Mouse (Mus musculus) spleen, postnatal 14 days (tissue): ENCODE measurements around the gene Chil1.
A peak's percentile ranks its signal among the peaks of the same experiment; 100 is the strongest.

Experiments
- DNase-seq, 2 experiments: peaks; one replicate each; pipeline ENCODE4 v3.0.0; 2021 to 2022; ENCODE audit warnings: low spot score in 2 of 2

The Chil1 gene

DNA sequence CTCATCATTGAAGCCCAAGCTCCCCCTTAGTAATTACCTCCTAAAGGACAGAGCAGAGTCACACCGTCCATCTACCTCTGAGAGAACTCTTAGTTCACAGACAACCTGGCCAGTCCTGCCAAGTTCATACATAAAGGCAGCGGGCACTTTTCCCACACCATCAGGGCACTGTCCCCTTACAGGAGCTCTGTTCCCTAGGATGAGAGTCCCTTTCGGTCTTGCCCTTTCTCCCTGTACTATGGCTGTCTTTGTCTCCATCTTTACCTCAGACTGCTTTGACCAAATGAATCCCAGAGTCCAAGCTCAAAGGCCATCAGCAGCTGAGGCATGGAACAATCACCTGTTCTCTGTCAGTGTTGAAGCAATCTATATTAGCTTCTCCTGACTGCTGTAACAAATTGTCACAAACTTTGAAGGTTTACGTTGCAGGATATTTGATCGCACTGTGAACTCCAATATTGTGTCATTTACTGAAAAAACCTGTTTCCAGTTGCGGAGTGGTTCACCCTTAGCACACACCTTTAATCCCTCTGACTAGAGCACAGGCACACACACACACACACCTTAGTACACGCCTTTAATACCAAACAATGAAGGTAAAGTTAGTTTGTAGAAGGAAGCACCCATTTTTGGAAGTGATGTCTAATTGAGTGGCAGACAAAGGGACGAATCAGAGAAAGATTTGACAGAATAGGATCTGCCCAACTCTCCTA lies 12.8 kb upstream of the Chil1 start:
- no peak for DNase-seq

DNA sequence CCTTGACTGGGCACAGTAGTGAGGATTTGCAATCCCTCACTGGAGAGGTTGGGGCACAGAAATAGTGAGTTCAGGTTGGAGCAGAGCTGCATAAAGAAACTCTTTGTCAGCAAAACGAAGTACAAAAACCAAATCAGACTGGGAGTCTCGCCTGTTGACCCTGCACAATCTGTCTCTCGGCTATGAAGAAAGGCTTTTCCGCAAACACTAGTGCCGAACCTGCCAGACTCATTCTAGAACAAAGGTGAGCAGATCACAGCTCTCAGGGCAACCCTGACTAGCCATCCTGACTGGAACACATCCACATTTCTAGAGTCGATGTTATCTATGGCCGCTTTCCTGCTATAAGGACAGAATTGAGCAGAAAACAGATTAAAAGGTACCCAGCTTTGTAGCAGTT lies 8.9 kb upstream of the Chil1 start:
- DNase-seq, result no peak

DNA sequence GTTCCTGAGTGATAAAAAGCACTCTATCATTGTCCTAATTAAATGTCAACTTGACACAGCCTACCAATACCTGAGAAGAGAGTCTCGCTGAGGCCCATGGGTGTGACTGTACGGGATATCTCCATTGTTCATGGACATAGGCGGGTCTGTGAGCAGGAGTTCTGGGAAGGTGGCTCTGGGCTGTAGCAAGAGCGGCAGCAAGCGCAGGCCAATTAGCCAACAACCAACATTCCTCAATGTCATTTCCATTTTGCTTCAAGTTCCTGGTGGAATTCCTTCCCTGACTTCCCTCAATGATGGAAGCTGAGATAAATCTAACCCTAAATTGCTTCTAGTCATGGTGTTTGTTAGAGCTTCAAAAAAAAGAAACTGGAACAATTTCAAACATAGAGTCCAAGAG lies 4.0 kb upstream of the Chil1 start:
- no peak for DNase-seq

DNA sequence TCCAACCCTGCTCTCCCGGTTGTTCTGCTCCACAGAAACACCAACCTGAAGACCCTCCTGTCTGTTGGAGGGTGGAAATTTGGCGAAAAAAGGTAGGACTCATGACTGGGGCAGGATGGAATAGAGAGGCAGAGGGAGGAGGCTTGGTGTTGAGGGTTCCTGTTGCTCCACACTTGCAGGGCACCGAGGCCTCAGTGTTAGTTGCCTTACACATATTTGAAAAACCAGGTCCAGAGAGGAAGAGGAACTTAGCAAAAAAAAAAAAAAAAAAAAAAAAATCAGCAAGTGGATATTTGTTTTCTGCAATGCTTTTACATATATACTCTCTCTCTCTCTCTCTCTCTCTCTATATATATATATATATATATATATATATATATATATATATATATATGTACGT lies 2.1 kb downstream of the Chil1 start:
- DNase-seq, result no peak

DNA sequence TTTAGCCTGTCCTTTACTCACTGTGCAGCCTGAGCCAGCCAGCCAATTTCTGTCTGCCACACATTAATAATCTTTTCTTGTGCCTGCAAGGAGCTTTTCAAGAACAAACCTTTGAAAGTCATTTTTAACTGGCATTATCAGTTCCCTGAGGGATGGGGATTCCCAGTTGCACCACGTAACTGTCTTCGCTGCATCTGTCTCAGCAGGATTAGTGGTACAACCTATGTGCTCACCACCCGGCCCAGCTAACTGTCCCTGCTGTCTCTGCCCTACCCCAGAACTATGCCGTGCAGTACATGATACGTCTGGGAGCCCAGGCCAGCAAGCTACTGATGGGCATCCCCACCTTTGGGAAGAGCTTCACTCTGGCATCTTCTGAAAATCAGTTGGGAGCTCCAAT lies 6.2 kb downstream of the Chil1 start:
- no peak for DNase-seq

DNA sequence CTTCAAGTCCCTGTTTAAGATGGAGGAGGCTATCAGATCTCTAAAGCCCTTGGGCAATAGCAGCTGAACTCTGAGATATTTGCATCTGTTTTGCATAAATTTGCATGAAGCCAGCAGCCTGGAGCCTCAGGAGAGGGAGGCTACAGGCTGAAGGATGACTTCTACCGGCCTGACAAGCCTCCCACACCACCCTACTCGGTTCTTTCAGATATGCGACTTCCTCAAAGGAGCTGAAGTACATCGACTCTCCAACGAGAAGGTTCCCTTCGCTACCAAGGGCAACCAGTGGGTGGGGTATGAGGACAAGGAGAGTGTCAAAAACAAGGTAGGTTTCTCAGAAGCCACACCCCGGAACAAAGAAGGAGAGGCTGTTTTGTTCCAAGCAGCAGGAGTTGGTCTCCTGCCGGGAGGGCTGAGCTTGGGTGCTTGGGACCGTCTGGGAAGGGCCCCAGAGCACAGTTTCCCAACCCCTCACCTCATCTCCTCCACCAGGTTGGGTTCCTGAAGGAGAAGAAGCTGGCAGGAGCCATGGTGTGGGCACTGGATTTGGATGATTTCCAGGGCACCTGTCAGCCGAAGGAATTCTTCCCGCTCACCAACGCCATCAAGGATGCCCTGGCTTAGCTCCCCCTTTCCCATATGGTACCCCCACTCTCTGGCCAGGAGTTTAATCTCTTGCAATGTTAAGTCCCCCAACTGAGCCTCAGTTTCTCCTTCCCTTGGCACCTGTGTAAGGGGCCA lies 7.2 kb downstream of the Chil1 start:
- DNase-seq, result no peak

DNA sequence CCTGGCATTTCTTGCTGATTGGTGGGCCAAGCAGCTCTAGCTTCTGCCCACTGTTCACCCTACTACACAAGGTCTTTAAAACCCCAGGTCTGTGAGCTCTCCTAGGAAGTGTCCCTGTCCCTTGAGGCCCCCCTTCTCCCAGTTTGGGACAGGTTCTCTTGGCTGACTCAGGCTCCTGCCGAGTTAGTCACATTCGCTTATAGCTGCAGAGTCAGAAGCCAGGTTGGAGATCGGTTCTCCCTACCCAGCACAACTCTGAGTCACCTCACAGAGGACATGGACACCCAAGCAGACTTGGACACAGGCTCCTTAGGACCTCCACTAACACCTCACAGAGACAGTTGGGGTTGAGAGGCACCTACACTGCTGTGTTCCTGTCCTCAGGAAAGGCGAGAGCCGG lies 9.2 kb downstream of the Chil1 start:
- no peak for DNase-seq

DNA sequence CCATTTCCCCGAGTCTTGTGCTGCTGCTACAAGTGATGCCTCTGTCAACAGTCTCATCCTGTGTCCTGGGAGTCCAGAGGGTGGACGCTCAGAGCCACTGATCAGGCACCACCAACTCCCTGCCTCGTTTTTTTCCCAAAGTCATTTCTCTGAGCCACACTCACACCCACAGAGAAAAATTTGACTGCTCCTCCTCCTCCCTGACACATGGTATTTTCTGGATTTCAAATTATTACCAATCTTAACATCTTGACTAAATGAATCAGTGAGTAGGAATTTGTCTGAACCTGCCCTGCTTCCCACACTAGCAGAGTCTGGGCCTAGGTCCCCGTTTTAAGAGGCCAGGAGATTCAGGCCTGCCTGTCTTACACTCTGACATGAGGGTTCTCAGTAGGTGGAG lies 10.0 kb downstream of the Chil1 start:
- DNase-seq, result no peak

DNA sequence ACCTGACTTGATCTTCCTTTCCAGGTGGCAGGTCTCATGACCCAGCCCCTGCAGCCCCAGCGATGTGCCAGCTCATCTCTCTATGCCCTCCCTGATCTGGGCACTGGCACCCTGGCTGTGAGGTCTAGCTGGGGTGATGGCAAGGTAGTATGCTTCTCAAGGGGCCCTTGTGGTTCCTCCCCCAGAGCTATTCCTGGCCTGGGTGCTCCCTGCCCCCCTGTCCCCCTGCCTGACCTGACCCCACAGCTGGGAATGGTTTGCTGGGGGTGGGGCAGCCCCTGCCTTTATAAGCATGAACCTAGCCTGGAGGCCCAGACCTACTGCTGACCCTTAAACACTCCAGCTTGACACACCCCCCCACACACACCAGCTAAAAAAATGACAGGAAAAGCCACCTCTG lies 11.2 kb downstream of the Chil1 start, which contains the start of gene Mybph:
Gene Mybph, plus strand, starts transcription at position 323 of the 400 bp plus-strand sequence.
- DNase-seq, result no peak

DNA sequence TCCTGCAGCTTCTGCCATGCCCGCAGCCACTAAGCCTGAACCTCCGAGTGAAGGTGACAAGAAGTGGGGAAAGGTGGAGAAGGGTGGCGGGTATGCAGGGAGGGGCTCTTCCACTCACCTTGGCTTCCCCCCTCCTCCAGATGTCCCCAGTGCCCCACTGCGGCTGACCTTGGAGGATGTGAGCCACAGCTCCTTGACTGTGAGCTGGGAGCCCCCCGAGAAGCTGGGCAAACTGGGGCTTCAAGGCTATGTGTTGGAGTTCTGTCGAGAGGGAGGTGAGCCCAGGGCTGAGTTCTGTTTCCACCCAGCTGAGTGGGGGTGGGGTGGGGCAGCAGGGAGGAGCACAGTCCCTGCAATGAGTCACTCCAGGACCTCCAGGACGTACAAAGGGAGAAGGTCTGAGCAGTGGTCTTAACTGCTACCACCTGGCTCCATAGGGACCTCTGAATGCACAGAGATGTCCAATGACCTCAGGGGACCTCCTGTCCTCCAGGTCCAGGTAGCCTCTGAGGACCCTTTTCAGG lies 11.8 kb downstream of the Chil1 start:
- DNase-seq, result no peak

DNA sequence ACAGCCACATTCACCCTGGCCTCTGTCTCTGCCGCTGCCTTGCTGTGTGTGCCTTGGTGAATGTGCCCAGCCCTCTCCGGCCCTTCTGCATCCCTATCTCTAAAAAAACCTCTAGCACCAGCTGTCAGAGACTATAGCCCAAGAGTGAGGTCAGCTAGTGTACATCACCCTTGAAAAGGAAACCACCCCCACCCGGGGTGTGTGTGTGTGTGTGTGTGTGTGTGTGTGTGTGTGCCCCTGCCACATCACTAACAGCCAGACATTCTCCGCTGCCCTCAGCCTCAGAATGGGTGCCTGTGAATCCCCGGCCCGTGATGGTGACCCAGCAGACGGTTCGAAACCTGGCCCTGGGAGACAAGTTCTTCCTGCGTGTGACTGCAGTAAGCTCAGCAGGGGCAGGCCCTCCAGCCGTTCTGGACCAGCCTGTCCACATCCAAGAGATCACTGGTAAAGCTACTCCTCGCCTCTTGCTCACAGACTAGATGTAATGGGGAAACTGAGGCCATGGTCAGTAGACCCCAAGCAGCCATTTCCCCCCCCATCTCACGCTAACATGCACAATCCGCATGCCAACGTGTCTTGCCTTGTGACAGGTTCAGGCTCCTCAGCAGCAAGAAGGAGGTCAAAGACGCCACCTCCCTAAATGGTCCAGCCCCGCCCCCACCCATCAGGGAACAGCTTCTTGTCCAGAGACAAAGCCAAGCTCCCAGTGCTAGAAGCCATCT lies 12.5 kb downstream of the Chil1 start:
- DNase-seq, result no peak

DNA sequence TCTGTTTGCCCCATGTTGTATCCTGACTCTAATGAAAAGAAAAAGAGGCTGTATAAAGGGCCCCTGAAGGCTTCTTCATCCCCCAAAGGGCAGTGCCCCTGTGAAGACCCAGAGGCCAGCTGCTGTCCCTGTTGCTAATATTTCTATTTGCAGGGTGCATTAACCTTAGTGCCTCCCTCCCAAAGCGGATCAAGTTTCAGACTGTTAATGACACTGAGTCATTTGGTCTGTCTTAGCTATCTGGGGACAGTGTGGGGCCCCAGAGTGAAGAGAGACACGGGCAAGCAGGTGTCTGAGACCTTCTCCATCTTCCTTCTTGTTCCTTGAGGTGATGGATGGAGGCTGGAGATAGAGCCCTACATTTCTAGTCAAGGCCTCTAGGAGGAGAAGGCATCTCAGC lies 13.1 kb downstream of the Chil1 start:
- DNase-seq, result no peak

DNA sequence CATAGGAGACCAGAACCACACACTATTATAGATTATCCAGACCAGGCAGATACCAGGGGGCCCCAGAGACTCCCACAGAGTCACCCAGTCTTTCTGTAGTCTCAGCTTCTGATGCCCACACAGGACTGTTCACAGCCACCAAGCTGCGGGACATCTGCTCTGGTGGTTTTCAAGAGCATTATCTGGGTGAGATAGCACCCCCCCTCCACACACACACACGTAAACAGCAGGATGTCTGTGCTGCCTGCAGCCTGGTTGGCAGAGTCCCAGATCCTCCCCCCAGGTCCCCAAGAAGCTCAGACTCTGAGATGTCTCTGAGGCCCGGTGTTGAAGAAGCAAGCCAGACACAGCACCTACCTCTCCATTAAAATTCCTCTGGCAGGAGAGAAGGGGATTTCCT lies 13.6 kb downstream of the Chil1 start:
- no peak for DNase-seq

DNA sequence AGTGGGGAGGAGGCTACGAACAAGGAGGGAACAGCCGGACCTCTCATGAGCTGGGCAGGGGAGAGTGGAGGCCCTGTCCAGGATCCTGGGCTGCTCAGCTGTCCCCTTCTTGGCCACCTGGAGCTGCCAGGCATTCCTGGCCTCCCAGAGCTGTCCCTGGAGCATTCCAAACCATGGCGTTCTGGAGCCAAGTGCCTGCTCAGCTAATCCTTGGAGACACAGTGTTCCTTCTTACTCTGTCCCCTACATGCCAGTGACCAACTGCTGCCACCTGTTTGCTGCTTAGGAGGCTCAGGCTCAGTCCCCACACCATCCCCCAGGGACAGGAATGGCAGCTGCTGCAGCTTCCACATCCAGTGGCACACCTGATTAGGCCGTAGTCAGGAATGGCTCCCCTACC lies 14.0 kb downstream of the Chil1 start:
- DNase-seq, result no peak

DNA sequence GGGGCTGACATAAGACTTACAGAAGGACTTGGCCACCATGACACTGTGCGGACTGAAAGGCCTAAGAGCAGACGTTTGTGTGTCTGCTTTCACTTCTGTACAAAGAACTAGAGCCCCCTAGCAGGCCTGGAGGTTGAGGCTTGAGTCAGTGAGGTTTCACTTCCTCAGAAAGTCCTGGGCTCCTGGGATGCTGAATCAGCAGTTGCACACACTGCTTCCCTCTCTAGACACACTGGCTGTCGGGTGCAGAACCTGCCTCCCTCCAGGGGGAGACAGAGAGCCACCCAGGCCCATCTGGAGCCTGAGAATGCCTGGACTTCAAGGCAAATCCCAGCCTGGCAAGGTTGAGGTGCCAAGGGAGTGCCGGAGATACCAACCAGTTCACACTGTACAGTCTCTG lies 14.4 kb downstream of the Chil1 start:
- DNase-seq, result peak; percentile 46 to 68

DNA sequence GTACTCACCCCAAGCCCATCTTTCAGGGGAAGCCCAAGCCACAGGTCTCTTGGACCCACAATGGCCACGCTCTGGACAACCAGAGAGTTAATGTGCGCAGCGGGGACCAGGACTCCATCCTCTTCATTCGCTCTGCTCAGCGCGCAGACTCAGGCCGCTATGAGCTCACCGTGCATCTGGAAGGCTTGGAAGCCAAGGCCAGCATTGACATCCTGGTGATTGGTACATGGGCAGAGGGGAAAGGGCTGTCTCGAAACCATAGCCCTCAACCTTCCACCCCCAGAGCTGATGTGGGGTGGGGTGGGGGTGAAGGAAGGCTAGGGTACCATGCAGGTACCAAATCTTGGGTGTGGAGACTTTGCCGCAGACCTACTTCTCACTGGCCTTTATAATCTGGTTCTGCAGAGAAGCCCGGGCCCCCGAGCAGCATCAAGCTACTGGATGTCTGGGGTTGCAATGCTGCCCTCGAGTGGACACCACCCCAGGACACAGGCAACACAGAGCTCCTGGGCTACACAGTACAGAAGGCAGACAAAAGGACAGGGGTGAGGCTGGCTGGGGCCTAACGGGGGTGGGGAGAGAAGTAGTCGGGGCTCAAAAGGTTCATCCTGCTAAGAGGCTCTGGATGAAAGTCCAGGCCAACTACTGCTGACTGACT lies 15.5 kb downstream of the Chil1 start:
- DNase-seq, result no peak

DNA sequence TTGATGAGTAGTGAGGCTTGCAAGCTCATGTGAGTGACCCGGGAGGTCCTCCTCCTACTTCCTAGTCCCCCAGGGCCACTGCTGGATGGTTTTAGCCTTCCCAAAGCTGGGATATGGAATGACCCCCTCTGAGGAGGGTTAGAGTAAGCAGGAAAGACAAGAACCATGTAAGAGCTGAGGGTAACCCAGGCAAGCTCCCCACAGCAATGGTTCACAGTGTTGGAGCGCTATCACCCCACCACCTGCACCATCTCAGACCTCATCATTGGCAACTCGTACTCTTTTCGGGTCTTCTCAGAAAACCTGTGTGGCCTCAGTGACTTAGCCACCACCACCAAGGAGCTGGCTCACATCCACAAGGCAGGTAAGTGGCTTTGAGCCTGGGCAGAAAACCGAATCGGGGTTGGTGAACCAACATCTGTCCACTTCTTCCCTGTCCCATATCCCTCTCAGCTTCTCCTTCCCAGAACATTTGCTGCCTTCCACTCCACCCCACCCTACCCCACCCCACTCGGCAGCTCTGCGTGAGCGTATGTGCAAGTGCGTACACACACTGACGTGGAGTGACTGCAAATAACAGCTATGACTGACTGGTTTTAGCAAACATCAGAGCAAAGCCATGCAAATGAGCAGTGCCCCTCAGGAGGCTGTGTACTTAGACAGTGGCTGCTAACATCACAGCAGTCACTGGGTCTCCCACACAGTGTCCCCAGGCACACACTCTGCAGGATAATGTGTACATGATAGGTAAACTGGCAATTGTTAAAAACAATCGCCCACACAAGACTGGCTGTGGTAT lies 16.4 kb downstream of the Chil1 start:
- DNase-seq, result no peak

DNA sequence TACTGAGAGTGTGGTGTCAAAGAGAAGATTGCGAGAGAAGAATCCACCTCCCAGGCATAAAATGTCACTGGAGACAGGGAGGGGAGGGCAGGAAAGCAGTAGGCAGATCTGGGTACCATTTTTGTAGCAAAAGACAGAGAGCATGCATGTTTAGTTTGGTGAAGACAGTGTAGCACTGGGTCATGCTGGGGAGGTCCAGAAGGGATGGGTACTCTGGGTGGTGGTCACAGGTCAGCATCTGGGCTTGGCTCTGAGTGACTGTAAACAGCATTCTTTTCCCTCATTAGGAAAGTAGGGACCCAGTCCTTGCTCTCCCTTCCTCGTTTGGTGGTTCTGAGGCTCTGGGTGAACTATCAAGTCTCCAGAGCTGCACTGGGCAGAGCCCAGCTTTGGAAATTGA lies 18.5 kb downstream of the Chil1 start:
- DNase-seq, result no peak

DNA sequence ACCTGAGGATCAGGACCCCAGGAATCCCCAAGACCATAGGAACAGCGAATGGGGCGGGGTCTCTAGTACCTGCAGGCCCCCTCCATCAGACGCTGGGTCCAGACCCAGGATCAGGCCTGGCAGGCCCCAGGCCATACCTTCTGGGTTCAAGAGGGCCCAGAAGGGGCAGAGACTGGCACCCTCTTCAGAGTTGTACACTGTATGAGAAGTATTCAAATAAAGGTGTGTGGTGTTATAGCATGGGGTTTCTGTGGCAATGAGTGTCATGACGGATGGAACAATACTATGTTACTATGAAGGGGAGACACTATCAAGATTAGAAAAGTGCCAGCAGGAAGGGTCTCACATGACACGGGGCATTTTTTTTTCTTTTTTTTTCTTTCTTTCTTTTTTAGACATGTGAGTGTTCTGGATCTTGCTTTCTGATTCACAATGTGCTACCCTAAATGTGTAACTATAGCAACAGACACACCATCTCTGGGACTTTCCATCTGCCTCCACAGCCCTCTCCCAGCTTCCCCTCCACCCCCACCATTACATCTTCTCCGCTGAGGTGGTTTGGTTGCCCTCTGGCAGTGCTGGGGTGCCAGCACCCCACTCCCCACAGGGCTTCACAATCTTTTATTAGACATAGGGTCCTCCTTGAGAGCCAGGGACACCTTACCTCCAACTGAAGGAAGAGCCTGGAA lies 19.2 kb downstream of the Chil1 start:
- DNase-seq, result no peak

DNA sequence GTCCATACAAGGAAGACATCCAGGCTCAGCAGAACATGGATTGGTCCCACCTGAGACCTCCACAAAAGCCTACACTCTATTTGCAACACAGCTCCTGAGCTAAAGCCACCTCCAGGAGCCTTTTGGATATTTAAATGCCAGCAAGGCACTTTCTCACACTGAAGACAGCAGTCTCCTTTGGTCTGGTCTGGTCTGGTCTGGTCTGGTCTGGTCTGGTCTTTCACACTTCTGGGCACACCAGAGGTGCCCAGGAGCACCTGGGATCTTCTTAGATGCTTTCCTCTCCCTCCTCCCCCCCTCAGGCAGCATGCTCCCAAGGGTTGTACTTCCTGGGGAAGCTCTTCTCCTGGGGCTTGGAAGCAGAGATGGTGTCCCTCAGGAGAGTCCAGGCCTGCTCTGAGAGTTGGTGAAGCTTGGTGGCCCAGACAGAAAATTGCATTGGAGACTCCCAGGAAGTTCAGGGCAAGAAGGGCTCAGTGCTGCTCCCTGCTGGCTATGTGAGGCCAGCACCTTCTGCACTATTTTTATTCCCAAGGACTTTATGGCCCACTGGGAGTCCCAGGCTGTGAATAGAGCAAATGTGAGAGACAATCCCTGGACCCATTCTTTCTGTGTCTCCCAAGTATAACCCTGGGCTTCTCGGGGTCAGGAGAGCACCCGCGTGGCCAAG lies 19.9 kb downstream of the Chil1 start:
- no peak for DNase-seq
